11 mouse cellular contexts compared by ENCODE assay signal in genomic region chr19:42158246-42159017, GRCm38 (mm10). TPM values are rescaled to one million over a fixed set of nuclear protein-coding genes. Genes with fewer than 3 reads are reported as not detected.
DNase-seq lines count a peak whose midpoint lies in the region; ATAC-seq and TF ChIP-seq lines count a peak whose summit lies in the region.
"Had no signal": no experiment of that assay in that cellular context is flagged by ENCODE, and none has a peak within 500 bp of the region (broad histone marks: within the 10 kb centered on the region; RNA-seq: fewer than 3 reads in every experiment).

No protein-coding gene starts in this region.

- no peaks in the 10 kb centered on the region for H3K27me3 ChIP-seq in kidney, postnatal 0 days (ENCODE audit: insufficient read depth, low read length)
- H3K27me3 ChIP-seq in G1E (ENCODE audit: insufficient read depth, low read length): peaks cover 28% of the 10 kb centered on the region
- 0 out of 2 replicates have a peak, but pooled peaks cover 7% of the 10 kb centered on the region for H3K27me3 ChIP-seq in liver, embryonic 12.5 days (replicated peaks)
- no peaks in the 10 kb centered on the region for H3K27me3 ChIP-seq in kidney, adult 2 months (replicated peaks; ENCODE audit: control insufficient read depth, insufficient read depth, low read length)

- peak; percentile 35 for TF ChIP-seq CTCF in kidney, postnatal 0 days (IDR thresholded peaks at IDR 0.05; ENCODE audit: low read depth)
- TF ChIP-seq CTCF in G1E (IDR thresholded peaks at IDR 0.05; ENCODE audit: low read depth, low read length): no peak
- TF ChIP-seq CTCF in bone marrow, adult 2 months (IDR thresholded peaks at IDR 0.05; ENCODE audit: control insufficient read depth, insufficient read depth, low read length): no peak
- no peak for TF ChIP-seq CTCF in kidney, adult 2 months (conservative IDR thresholded peaks at IDR 0.05; ENCODE audit: insufficient read depth, insufficient read length, low read depth, low read length)

- H3K9me3 ChIP-seq in kidney, postnatal 0 days (replicated peaks; ENCODE audit: low read length): no peaks in the 10 kb centered on the region
- no peaks in the 10 kb centered on the region for H3K9me3 ChIP-seq in G1E (replicated peaks)
- no peaks in the 10 kb centered on the region for H3K9me3 ChIP-seq in liver, embryonic 12.5 days (replicated peaks)

- no peak for ATAC-seq in kidney, postnatal 0 days (replicated peaks; ENCODE audit: low FRiP score, low read depth)
- ATAC-seq in G1E (ENCODE audit: extremely low read depth, insufficient number of reproducible peaks, low FRiP score, poor library complexity, severe bottlenecking): peak; percentile 63
- ATAC-seq in liver, embryonic 12.5 days: peak; percentile 54; the same call in 1 of the 2 replicates

- H3K4me2 ChIP-seq in kidney, postnatal 0 days (ENCODE audit: low read length): no peak overlapping the region
- H3K4me2 ChIP-seq in liver, embryonic 12.5 days: peak overlapping the region; percentile 36

- H3K36me3 ChIP-seq in kidney, postnatal 0 days (ENCODE audit: insufficient read depth, low read length): no peaks in the 10 kb centered on the region
- no peaks in the 10 kb centered on the region for H3K36me3 ChIP-seq in G1E (replicated peaks)
- H3K36me3 ChIP-seq in liver, embryonic 12.5 days: no peaks in the 10 kb centered on the region
- H3K36me3 ChIP-seq in kidney, adult 2 months (ENCODE audit: control insufficient read depth, insufficient read depth, low read length): no peaks in the 10 kb centered on the region

- no peak overlapping the region for H3K4me3 ChIP-seq in kidney, postnatal 0 days (replicated peaks; ENCODE audit: low read depth, low read length)
- no peak overlapping the region for H3K4me3 ChIP-seq in G1E (ENCODE audit: low read depth, low read length)
- no peak overlapping the region for H3K4me3 ChIP-seq in bone marrow, adult 2 months (replicated peaks; ENCODE audit: control insufficient read depth, low read depth, low read length)
- no peak overlapping the region; the same call in 1 of the 2 replicates for H3K4me3 ChIP-seq in liver, embryonic 12.5 days
- no peak overlapping the region for H3K4me3 ChIP-seq in kidney, adult 2 months (ENCODE audit: insufficient read depth, low read depth, low read length)

- H3K27ac ChIP-seq in kidney, postnatal 0 days: no peak overlapping the region
- peak overlapping the region; percentile 76 for H3K27ac ChIP-seq in bone marrow, adult 2 months (ENCODE audit: control insufficient read depth, insufficient read depth, low read depth, low read length, poor library complexity)
- H3K27ac ChIP-seq in liver, embryonic 12.5 days: no peak overlapping the region
- no peak overlapping the region for H3K27ac ChIP-seq in kidney, adult 2 months (ENCODE audit: insufficient read depth, low read depth, low read length)

- WGBS in kidney, postnatal 0 days: 33% methylated on average over 13 of the region's 13 CpGs
- WGBS in bone marrow, adult 2 months: 53% methylated on average over 13 of the region's 13 CpGs
- WGBS in liver, embryonic 12.5 days (ENCODE audit: insufficient replicate concordance): 15% methylated on average over 13 of the region's 13 CpGs
- WGBS in kidney, adult 2 months: 59% methylated on average over 13 of the region's 13 CpGs

- H3K9ac ChIP-seq in kidney, postnatal 0 days (ENCODE audit: low read depth, low read length): no peak overlapping the region
- H3K9ac ChIP-seq in liver, embryonic 12.5 days: no peak overlapping the region

- no peak for DNase-seq in kidney, postnatal 0 days (ENCODE audit: low spot score)
- no peak for DNase-seq in kidney, adult 9 months
- no peak for DNase-seq in G1E (ENCODE audit: low spot score)
- DNase-seq in spleen, adult 18-20 months: no peak
- no peak for DNase-seq in kidney, adult 2 months
- DNase-seq in gastrocnemius, postnatal 14 days: no peak
- DNase-seq: kidney, postnatal 14 days; lung, postnatal 4 days had no signal

- no peak for TF ChIP-seq POLR2A in bone marrow, adult 2 months (IDR thresholded peaks at IDR 0.05; ENCODE audit: borderline replicate concordance, control insufficient read depth, low read depth, low read length)
- no peak for TF ChIP-seq POLR2A in kidney, adult 2 months (IDR thresholded peaks at IDR 0.05; ENCODE audit: low read depth, low read length)

- 0 out of 2 replicates have a peak, but pooled peaks cover 3% of the 10 kb centered on the region for H3K4me1 ChIP-seq in kidney, postnatal 0 days (replicated peaks; ENCODE audit: insufficient read depth, low read length)
- H3K4me1 ChIP-seq in G1E (ENCODE audit: insufficient read depth, low read depth, low read length): peaks cover 16% of the 10 kb centered on the region
- peaks cover 5% of the 10 kb centered on the region; the same call in 1 of the 2 replicates for H3K4me1 ChIP-seq in bone marrow, adult 2 months (ENCODE audit: control insufficient read depth, insufficient read depth, low read length)
- H3K4me1 ChIP-seq in liver, embryonic 12.5 days: peaks cover 22% of the 10 kb centered on the region
- H3K4me1 ChIP-seq in kidney, adult 2 months (ENCODE audit: control insufficient read depth, insufficient read depth, low read length): no peaks in the 10 kb centered on the region

- intact Hi-C loops in gastrocnemius, postnatal 14 days (cut with DNase I; ENCODE audit: low total_unique reads): loop anchor here (10.0 kb wide), 1 partner anchor 64 kb away; the partner anchor contains the start of gene Pi4k2a

RNA-seq across cellular contexts. Expression of gene Zfyve27, which starts 5.3 kb away (rescaled TPM):
- 19.9 and 20.3 TPM in 2 replicates for polyA plus RNA-seq in kidney, postnatal 0 days (2015; fragmentation: Nextera tagmentation; extraction: Ambion mirVana)
- total RNA-seq in G1E (2014; fragmentation: Nextera tagmentation): 17.2 and 17.6 TPM in 2 replicates
- total RNA-seq in G1E (2017): 16.9 and 19.9 TPM in 2 replicates
- 12.9 and 14.7 TPM in 2 replicates for polyA plus RNA-seq in G1E (2012)
- 20.8 and 53.1 TPM in 2 replicates for polyA plus RNA-seq in bone marrow, adult 2 months (2011; ENCODE audit: insufficient read depth, insufficient read length, low replicate concordance, missing spikeins)
- polyA plus RNA-seq in liver, embryonic 12.5 days (2016; fragmentation: Nextera tagmentation; extraction: Ambion mirVana): 11.6 and 13.2 TPM in 2 replicates
- polyA plus RNA-seq in kidney, adult 2 months (2012; rRNA removed): 30.7 and 32.6 TPM in 2 replicates
- total RNA-seq in gastrocnemius, postnatal 14 days (2021): 10 to 100 TPM; 11.9 to 14.4 TPM

RNA-seq across cellular contexts. Expression of gene Marveld1, which starts 11.2 kb away (rescaled TPM):
- polyA plus RNA-seq in kidney, postnatal 0 days (2015; fragmentation: Nextera tagmentation; extraction: Ambion mirVana): 12.5 and 18.9 TPM in 2 replicates
- not detected in 2 replicates for total RNA-seq in G1E (2014; fragmentation: Nextera tagmentation)
- 0.11 TPM in 1 of 2 replicates, not detected in the other for total RNA-seq in G1E (2017)
- not detected in 2 replicates for polyA plus RNA-seq in G1E (2012)
- polyA plus RNA-seq in bone marrow, adult 2 months (2011; ENCODE audit: insufficient read depth, insufficient read length, low replicate concordance, missing spikeins): 8.4 and 16.9 TPM in 2 replicates
- polyA plus RNA-seq in liver, embryonic 12.5 days (2016; fragmentation: Nextera tagmentation; extraction: Ambion mirVana): 4.6 and 5.3 TPM in 2 replicates
- 44.6 and 53.2 TPM in 2 replicates for polyA plus RNA-seq in kidney, adult 2 months (2012; rRNA removed)
- total RNA-seq in gastrocnemius, postnatal 14 days (2021): 10 to 100 TPM; 11.4 to 13.9 TPM

RNA-seq across cellular contexts. Expression of gene Avpi1, which starts 29.6 kb away (rescaled TPM):
- 37.1 and 37.9 TPM in 2 replicates for polyA plus RNA-seq in kidney, postnatal 0 days (2015; fragmentation: Nextera tagmentation; extraction: Ambion mirVana)
- total RNA-seq in G1E (2014; fragmentation: Nextera tagmentation) (2.8 and 5.1 TPM in 2 replicates), G1E (2017) (2.2 and 5.2 TPM in 2 replicates)
- 12.6 and 15.2 TPM in 2 replicates for polyA plus RNA-seq in G1E (2012)
- 2.9 TPM in 1 of 2 replicates, not detected in the other for polyA plus RNA-seq in bone marrow, adult 2 months (2011; ENCODE audit: insufficient read depth, insufficient read length, low replicate concordance, missing spikeins)
- polyA plus RNA-seq in liver, embryonic 12.5 days (2016; fragmentation: Nextera tagmentation; extraction: Ambion mirVana): 14.7 and 14.9 TPM in 2 replicates
- 17.5 and 19.5 TPM in 2 replicates for polyA plus RNA-seq in kidney, adult 2 months (2012; rRNA removed)
- total RNA-seq in gastrocnemius, postnatal 14 days (2021): 10 to 100 TPM; 10.5 to 11.0 TPM

RNA-seq across cellular contexts. Expression of gene Sfrp5, which starts 43.6 kb away (rescaled TPM):
- polyA plus RNA-seq in kidney, postnatal 0 days (2015; fragmentation: Nextera tagmentation; extraction: Ambion mirVana): 0.21 and 0.36 TPM in 2 replicates
- not detected in 2 replicates for total RNA-seq in G1E (2014; fragmentation: Nextera tagmentation)
- not detected in 2 replicates for total RNA-seq in G1E (2017)
- not detected in 2 replicates for polyA plus RNA-seq in G1E (2012)
- polyA plus RNA-seq in bone marrow, adult 2 months (2011; ENCODE audit: insufficient read depth, insufficient read length, low replicate concordance, missing spikeins): not detected in 2 replicates
- polyA plus RNA-seq in liver, embryonic 12.5 days (2016; fragmentation: Nextera tagmentation; extraction: Ambion mirVana): 1.6 and 2.2 TPM in 2 replicates
- 3.6 and 4.8 TPM in 2 replicates for polyA plus RNA-seq in kidney, adult 2 months (2012; rRNA removed)
- total RNA-seq in gastrocnemius, postnatal 14 days (2021): 1 to 10 TPM; 4.2 to 8.9 TPM
- total RNA-seq: neutrophil, adult 5-6 weeks had no signal
